Mouse (Mus musculus): ENCODE data around the gene Tacc2.
"Not testable (repeated sequence)": the region's sequence is repeated elsewhere in the genome, so short reads cannot be mapped to it uniquely, and the experiment has no call there.

Tacc2 gene

GRCm38 (mm10) chr7:130570472-130570871 is 6.8 kb upstream of the Tacc2 start:
- DNase-seq (ENCODE audit: extremely low read depth, low read depth), result no peak

DNA sequence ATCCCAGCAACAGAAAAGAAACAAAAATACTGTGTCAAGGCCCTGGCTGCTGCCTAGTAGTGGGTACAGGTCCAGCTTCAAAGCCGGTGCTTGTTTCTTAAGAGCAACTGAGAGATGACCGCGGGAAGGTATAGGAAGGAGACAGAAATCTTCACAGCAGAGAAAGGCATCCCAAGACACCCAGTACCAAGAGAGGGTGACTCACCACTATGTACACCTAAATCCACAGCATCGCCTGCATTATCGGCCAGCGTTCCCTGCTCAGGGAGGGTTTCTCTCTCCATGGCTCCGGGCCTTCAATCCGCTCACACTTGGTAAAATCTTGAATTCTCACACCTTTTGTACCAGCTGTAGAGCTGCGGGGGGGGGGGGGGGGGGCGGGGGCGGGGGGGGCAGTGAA is 4.4 kb upstream of the Tacc2 start, which contains the start of gene Nsmce4a:
Gene Nsmce4a (minus strand): TSS at position 298 of the 400 bp plus-strand sequence.
- no peak for DNase-seq (ENCODE audit: extremely low read depth, low read depth)

GRCm38 (mm10) chr7:130573746-130574145 is 3.5 kb upstream of the Tacc2 start:
- DNase-seq (ENCODE audit: extremely low read depth, low read depth), result no peak

DNA sequence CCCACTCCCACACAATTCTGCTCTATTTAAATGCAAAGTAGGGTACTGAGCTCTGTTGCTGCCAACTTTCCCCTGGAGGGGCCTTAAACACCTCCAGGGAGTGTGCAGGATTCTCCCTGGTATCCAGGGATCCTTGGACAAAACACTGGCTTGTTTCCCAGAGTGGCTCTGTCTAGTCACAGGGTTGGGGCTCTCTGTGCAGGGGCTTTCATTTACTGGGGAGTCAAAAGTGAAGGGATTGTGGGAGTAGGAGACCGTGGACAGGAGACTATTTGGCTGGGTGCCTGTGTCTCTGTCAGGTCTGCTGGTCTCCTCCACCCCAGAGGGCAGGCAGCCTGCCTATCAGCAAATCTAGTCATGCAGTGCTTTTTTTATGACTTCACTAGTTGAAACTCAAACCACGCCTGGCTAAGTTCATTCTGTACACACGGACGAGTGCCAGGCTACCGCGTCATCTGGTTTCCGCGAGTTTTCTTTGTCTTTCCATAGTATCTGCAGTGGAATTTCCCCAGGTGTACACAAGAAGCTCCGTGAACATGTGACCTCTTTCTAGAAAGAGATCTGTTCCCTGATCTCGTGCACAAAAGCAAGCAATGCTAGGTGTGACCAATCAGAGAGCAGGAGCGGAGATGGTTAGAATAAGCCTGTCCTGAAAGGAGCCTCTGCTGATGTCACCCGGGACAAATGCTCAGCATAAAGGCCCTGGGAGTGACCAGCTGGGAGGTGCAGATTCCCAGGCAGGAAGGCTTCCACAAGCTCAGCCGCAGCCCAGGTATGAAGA is 2.8 kb upstream of the Tacc2 start:
- DNase-seq (ENCODE audit: extremely low read depth, low read depth), result no peak

DNA sequence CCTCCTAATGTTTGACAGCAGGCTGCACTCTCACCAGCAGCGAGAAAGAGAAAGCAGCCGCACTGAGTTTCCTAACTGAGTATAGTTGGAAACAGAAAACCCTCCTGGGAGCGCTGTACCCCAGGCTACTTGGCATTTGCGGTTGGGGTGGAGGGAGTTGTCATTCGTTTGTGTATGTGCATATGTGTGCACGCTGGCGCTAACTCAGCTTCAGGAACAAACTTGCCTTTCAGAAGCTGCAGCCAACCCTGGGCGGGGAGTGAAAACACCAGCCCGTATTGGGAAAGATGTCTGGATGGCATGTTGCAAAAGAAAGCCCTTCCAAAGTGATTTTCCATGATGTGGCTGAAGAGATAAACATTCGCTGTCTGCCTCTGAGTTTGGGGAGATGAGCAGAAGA is 257 bp upstream of the Tacc2 start:
- no peak for DNase-seq (ENCODE audit: extremely low read depth, low read depth)

DNA sequence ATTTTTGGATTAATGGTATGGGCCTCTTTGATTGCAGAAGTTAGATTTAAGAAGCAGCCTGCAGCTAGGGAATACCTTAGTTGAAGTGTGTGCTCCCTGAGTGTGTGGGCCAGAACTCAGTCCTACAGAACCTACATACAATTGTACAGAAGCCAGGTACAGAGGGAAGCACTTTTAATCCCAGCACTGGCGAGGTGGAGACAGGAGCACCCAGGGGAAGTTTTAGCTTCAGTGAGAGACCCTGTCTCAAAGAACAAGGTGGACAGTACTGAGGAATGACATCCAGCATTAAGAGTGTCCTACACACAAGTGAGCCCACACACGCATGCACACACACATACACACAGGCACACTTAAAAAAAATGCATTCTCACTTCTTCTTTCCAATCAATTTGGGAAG is 828 bp downstream of the Tacc2 start:
- no peak for DNase-seq (ENCODE audit: extremely low read depth, low read depth)

GRCm38 (mm10) chr7:130578607-130579006 is 1.4 kb downstream of the Tacc2 start:
- no peak for DNase-seq (ENCODE audit: extremely low read depth, low read depth)

DNA sequence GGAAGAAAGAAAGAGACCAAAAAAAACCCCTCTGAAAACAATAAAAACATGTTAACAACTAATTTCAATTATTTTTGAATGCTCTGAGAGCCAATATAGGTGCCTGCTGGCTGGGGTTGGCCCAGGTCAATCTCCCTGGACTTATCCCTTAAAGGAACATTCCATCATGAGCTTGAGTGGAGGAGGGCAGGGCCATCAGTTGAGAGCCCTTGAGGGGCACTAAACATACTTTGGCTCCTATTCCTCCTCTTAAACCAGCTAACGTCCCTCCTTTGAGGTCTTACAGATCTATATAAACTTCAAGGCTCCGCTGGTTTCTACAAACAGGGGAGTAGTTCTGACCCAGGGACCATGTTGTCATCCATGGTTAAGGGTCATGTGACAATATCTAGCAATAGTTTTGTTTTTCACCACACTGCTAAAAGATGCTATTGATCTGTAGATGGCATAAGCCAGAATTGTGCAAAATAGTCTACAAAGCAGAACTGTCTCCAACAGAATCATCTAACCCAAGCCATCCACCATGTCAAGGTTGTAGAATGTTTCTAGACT is 9.4 kb downstream of the Tacc2 start:
- DNase-seq (ENCODE audit: extremely low read depth, low read depth), result no peak

- DNase-seq (ENCODE audit: extremely low read depth, low read depth), result no peak
Measured at GRCm38 (mm10) chr7:130590081-130590828, 13.0 kb downstream of the Tacc2 start.

DNA sequence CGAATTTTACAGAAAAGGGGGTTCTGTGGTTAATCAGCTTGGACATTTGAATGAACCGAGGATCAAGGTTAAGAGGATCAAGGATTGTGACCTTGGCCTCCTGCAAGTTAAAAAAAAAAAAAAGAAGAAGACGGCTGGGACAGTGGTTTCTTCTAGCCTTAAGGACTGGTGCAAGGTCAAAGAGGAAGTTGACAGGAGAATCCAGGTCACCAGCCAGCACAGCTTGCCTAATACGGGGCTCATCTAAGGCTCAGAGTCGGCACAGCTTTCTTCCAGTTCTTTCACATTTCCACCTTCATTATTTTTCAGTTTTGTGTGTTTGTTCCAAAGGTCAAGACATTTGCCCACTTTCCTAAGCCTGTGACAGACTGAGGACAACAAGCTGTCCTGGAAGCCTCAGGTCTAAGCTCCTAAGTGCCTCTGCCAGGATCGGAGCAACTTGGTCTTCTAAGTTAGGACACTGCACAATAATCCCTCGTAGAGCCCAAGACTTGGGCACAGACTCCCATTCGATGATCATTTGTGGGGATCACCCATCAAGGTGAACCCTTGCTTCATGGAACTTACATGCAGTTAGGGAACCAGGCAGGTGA is 13.7 kb downstream of the Tacc2 start:
- peak; percentile 1 for DNase-seq (ENCODE audit: extremely low read depth, low read depth)

GRCm38 (mm10) chr7:130592975-130593374 is 15.7 kb downstream of the Tacc2 start:
- not testable (repeated sequence) for DNase-seq (ENCODE audit: extremely low read depth, low read depth)

DNA sequence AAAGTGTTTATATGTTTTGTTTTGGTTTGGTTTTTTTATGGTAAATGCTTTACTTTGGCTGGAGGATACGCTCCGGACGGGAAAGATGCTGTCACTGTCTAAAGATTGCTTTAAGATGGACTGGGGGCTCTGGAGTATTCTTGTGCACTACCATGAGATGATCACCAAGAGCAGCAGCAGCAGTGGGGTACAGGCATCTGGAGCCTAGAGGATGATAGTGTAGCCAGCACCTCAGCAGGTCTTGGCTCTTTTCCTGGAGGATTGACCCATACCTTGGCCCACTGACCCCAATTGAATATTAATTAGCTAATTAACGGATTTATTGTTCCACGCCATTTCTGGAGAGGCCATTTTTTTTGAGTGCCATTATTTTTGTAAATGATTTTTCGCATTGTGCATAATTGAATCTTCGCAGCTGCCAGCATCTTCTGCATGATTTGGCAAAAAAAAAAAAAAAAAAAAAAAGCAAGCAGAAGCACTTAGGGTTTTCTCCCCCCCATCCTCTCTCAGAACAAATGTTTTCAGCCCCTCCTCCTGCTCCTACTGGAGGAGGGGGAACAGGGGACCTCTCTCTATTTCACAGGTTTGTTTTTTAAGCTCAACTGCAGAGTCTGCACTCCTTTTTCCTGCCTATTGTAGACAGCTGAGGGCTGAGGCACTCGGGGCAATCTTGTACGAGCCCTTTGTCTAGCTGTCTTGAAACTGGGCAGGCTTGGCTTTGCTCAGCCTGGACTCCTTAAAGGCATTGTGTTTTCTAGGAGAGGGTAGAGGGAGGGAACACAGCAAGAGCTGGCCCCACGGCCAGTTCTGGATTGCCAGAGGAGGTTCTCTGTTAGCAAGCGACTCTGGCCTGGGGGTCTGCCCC is 16.4 kb downstream of the Tacc2 start:
- not testable (repeated sequence) for DNase-seq (ENCODE audit: extremely low read depth, low read depth)

- not testable (repeated sequence) for DNase-seq (ENCODE audit: extremely low read depth, low read depth)
Measured at GRCm38 (mm10) chr7:130596079-130596855, 19.0 kb downstream of the Tacc2 start.

DNA sequence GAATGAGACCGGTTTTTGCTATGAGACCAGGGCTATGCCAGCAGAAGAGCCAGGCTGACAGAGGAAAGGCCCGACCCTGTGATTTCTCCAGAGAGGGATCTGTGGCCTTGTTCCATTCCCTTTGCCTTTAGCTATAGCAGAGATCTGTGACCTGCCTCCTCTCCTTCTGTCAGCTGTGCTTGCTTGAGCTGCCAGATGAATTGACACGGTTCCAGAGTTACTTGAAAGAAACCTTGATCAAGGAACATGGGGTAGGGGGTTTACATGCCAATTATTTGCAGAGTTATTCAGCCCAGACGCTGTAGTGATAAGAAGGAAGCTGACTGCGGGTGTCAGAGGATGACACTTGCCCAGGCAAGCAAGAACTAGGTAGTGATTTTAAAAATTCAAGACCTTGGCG is 20.3 kb downstream of the Tacc2 start:
- DNase-seq (ENCODE audit: extremely low read depth, low read depth), result no peak

- no peak for DNase-seq (ENCODE audit: extremely low read depth, low read depth)
Measured at GRCm38 (mm10) chr7:130600074-130600473, 22.8 kb downstream of the Tacc2 start.

- no peak for DNase-seq (ENCODE audit: extremely low read depth, low read depth)
Measured at GRCm38 (mm10) chr7:130600546-130600945, 23.3 kb downstream of the Tacc2 start.

DNA sequence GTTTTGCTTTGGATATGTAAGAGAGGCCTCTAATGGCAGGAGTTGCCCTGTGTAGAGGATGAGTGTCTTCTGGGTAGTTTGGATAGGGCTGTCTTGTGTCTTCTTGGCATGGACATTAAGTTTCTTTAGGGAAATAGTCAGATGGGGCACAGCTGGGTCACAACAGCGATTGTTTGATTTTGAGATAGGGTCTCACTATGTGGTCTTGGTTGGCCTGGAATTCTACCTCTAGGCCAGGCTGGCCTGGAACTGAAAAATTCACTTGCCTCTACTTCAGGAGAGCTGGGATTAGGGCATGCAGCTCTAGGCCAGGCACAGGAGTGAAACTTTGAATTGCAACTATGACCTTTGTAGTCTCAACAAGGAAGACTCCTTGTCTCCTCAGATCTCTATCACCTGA is 25.6 kb downstream of the Tacc2 start:
- DNase-seq (ENCODE audit: extremely low read depth, low read depth), result no peak

DNA sequence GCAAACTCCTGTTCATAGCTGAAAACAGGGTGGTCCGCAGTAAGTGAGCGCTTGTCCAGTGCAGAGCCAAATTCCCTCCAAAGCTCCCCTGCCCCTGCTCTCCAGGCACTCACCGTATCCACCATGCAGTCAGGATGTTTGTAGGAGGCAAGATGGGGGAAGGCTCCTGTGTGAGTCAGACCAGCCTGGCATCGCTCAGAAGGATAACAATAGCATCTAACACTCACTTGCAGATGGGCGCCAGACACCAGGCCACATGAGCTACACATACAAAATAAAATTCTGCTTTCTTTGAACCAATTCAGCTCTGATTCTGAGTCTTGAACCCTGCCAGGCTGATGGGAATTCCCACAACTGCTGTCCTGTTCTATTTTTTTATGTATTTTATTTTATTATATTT is 26.3 kb downstream of the Tacc2 start:
- no peak for DNase-seq (ENCODE audit: extremely low read depth, low read depth)

- DNase-seq (ENCODE audit: extremely low read depth, low read depth), result no peak
Measured at GRCm38 (mm10) chr7:130604390-130604789, 27.2 kb downstream of the Tacc2 start.

GRCm38 (mm10) chr7:130605111-130605510 is 27.9 kb downstream of the Tacc2 start:
- peak; percentile 16 for DNase-seq (ENCODE audit: extremely low read depth, low read depth)

Data from MEL-GATA-1-ER (cell line).